Mouse (Mus musculus) myocyte (in vitro differentiated cells): ENCODE data around the gene Foxn4. TPM values are rescaled to one million over a fixed set of nuclear protein-coding genes. Genes with fewer than 3 reads are reported as not detected.

ENCODE experiments used
- H3K27me3 ChIP-seq: one replicate; pipeline ENCODE4 v1.6.1; 2011; ENCODE audit not compliant: control insufficient read depth, insufficient read depth, insufficient read length
- H3K36me3 ChIP-seq: one replicate; pipeline ENCODE4 v1.6.1; 2011; ENCODE audit not compliant: control insufficient read depth, insufficient read depth
- H3K4me2 ChIP-seq: one replicate; pipeline ENCODE4 v1.6.1; 2011; ENCODE audit warnings: low read depth, control low read depth
- H3K4me3 ChIP-seq: one replicate; pipeline ENCODE4 v1.5.1; 2011; ENCODE audit warnings: mild to moderate bottlenecking, control low read depth, moderate library complexity
- H3K79me2 ChIP-seq: one replicate; pipeline ENCODE4 v1.6.1; 2011; ENCODE audit not compliant: control insufficient read depth, insufficient read depth
- H3ac ChIP-seq: one replicate; pipeline ENCODE4 v1.6.1; 2011; ENCODE audit not compliant: control insufficient read depth, insufficient read length
- CEBPB ChIP-seq: IDR thresholded peaks from 2 replicates; pipeline ENCODE4 v1.6.1; 2011; ENCODE audit warnings: mild to moderate bottlenecking, moderate library complexity; ENCODE audit not compliant: poor library complexity, insufficient read depth, severe bottlenecking
- E2F4 ChIP-seq: IDR thresholded peaks from one replicate; pipeline ENCODE4 v1.6.1; 2011; ENCODE audit warnings: mild to moderate bottlenecking, control low read depth, moderate library complexity; ENCODE audit not compliant: insufficient read depth
- MAX ChIP-seq: IDR thresholded peaks from one replicate; pipeline ENCODE4 v1.6.1; 2011; ENCODE audit warnings: low read depth, mild to moderate bottlenecking, control low read depth
- MYOD1 ChIP-seq, 3 experiments: IDR thresholded peaks; one replicate each; pipeline ENCODE4 v1.6.1; 2011; ENCODE audit warnings: control low read depth in 2 of 3, low read depth in 2 of 3, mild to moderate bottlenecking in 2 of 3, moderate library complexity in 1 of 3; ENCODE audit not compliant: insufficient read length in 2 of 3, control insufficient read depth in 1 of 3
- MYOG ChIP-seq, 3 experiments: IDR thresholded peaks; one replicate each; pipeline ENCODE4 v1.6.1; 2011; ENCODE audit warnings: control low read depth in 2 of 3, low read depth in 2 of 3, mild to moderate bottlenecking in 2 of 3; ENCODE audit not compliant: insufficient read length in 2 of 3, control insufficient read depth in 1 of 3, insufficient read depth in 1 of 3
- POLR2A ChIP-seq: IDR thresholded peaks from one replicate; pipeline ENCODE4 v1.6.1; 2011; ENCODE audit warnings: low read depth, mild to moderate bottlenecking, control low read depth, moderate library complexity; ENCODE audit not compliant: insufficient read length
- POLR2AphosphoS2 ChIP-seq: IDR thresholded peaks from one replicate; pipeline ENCODE4 v1.6.1; 2011; ENCODE audit warnings: low read depth, control low read depth; ENCODE audit not compliant: insufficient read length
- REST ChIP-seq: IDR thresholded peaks from one replicate; pipeline ENCODE4 v1.6.1; 2011; ENCODE audit warnings: mild to moderate bottlenecking, control low read depth, moderate library complexity; ENCODE audit not compliant: insufficient read depth, insufficient read length
- SRF ChIP-seq: IDR thresholded peaks from one replicate; pipeline ENCODE4 v1.6.1; 2011; ENCODE audit warnings: low read depth; ENCODE audit not compliant: control insufficient read depth, insufficient read length
- TCF12 ChIP-seq: IDR thresholded peaks from one replicate; pipeline ENCODE4 v1.6.1; 2011; ENCODE audit warnings: mild to moderate bottlenecking, control low read depth; ENCODE audit not compliant: poor library complexity, insufficient read depth, severe bottlenecking
- TCF3 ChIP-seq: IDR thresholded peaks from one replicate; pipeline ENCODE4 v1.6.1; 2011; ENCODE audit warnings: low read depth, control low read depth; ENCODE audit not compliant: insufficient read length
- USF1 ChIP-seq: IDR thresholded peaks from one replicate; pipeline ENCODE4 v1.6.1; 2011; ENCODE audit warnings: low read depth, mild to moderate bottlenecking, control low read depth, moderate library complexity
- polyA plus RNA-seq: library from polyadenylated mRNA; unstranded; fragments of >200 nt; fragmentation: generic; extraction: Trizol; gene quantifications from one replicate; pipeline ENCODE4 v1.2.1, GENCODE M21; 2012; ENCODE audit warnings: missing spikeins

Gene Foxn4
- polyA plus RNA-seq, 1 experiment, result 0.01 TPM

DNA sequence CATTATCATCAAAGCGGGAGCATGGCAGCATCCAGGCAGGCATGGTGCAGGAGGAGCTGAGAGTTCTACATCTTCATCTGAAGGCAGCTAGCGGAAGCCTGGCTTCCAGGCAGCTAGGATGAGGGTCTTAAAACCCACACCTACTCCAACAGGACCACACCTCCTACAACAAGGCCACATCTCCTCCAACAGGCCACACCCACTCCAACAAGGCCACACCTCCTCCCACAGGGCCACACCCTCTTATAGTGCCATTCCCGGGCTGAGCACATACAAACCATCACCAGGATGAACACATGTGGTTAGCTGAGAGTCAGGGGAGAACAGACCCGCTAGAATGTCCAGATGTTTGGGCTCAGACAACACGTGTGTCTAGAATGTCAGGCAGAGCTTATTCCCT, 44.7 kb downstream of the Foxn4 start:
- peaks cover 16% of the 10 kb centered on the region for H3K27me3 ChIP-seq
- no peak overlapping the region for H3K4me3 ChIP-seq
- no peak for TF ChIP-seq REST
- TF ChIP-seq MAX, result no peak
- TF ChIP-seq MYOD1 (IDR thresholded peaks at IDR 0.05; ENCODE audit: control insufficient read depth in 1 of 3, insufficient read length in 2 of 3, low read depth in 2 of 3), result no peak
- no peak for TF ChIP-seq MYOG (IDR thresholded peaks at IDR 0.05; ENCODE audit: control insufficient read depth in 1 of 3, insufficient read depth in 1 of 3, insufficient read length in 2 of 3, low read depth in 2 of 3)
- TF ChIP-seq SRF, result no peak
- no peak for TF ChIP-seq CEBPB
- no peak for TF ChIP-seq USF1
- no peak overlapping the region for H3K4me2 ChIP-seq
- no peaks in the 10 kb centered on the region for H3K36me3 ChIP-seq
- no peak overlapping the region for H3ac ChIP-seq
- H3K79me2 ChIP-seq, result no peaks in the 10 kb centered on the region

DNA sequence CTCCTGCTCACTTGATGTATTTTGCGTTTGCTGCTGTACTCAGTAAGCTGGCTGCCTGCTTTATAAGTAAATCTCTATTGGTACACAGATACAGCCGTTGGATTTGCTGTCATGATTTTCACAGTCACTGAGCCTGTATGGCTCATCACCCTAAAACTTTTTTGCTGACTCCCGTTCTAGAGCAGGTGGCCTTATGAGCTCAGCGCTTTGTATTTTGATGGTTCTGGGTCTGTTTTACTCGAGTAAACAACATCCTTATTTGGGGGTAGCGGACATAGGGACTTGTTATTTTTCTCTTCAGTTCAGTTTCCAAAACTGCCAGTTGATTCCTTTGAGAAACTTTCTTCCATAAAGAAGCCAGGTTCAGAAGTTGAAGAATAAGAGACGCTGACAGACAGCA, 47.6 kb downstream of the Foxn4 start:
- Histone ChIP-seq H3K27me3 (peaks cover 10% of the 10 kb centered on the region), H3ac (no peak overlapping the region), H3K36me3 (no peaks in the 10 kb centered on the region), H3K4me2 (no peak overlapping the region), H3K4me3 (no peak overlapping the region), H3K79me2 (no peaks in the 10 kb centered on the region)
- no peak for TF ChIP-seq CEBPB
- no peak for TF ChIP-seq TCF3
- TF ChIP-seq MAX, result no peak
- TF ChIP-seq POLR2AphosphoS2, result no peak
- TF ChIP-seq SRF, result no peak
- TF ChIP-seq TCF12, result no peak
- TF ChIP-seq REST, result no peak
- no peak for TF ChIP-seq USF1
- no peak for TF ChIP-seq MYOD1 (IDR thresholded peaks at IDR 0.05; ENCODE audit: control insufficient read depth in 1 of 3, insufficient read length in 2 of 3, low read depth in 2 of 3)
- TF ChIP-seq POLR2A, result no peak
- TF ChIP-seq E2F4, result no peak
- TF ChIP-seq MYOG (IDR thresholded peaks at IDR 0.05; ENCODE audit: control insufficient read depth in 1 of 3, insufficient read depth in 1 of 3, insufficient read length in 2 of 3, low read depth in 2 of 3), result no peak

DNA sequence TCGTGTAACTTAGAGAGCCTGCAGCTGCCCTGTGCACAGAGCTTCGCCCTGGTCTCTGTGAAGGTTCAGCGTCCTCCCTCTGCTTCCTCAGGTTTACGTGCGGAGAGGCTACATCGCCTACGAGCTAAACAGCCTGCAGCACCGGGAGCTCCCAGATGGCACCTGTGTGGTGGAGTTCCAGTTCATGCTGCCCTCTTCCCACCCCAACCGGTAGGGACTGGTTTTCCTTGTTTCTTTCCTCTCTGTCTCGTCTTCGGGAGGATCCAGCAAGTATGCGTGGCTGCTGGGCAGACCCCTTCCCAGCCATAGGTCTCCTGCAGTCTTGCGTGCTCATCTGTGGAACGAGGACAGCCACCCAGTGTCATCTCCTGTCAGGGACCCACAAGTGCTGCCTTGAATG, 54.8 kb downstream of the Foxn4 start:
- no peak overlapping the region for H3K4me3 ChIP-seq
- TF ChIP-seq CEBPB (no peak), POLR2A (no peak), MYOG (IDR thresholded peaks at IDR 0.05; ENCODE audit: control insufficient read depth in 1 of 3, insufficient read depth in 1 of 3, insufficient read length in 2 of 3, low read depth in 2 of 3) (no peak), MYOD1 (IDR thresholded peaks at IDR 0.05; ENCODE audit: control insufficient read depth in 1 of 3, insufficient read length in 2 of 3, low read depth in 2 of 3) (no peak), POLR2AphosphoS2 (no peak), MAX (no peak), REST (no peak), SRF (no peak), E2F4 (no peak), TCF3 (no peak), USF1 (no peak)
- H3K27me3 ChIP-seq, result peaks cover 12% of the 10 kb centered on the region
- H3K36me3 ChIP-seq, result no peaks in the 10 kb centered on the region
- no peak overlapping the region for H3K4me2 ChIP-seq
- no peak overlapping the region for H3ac ChIP-seq
- no peaks in the 10 kb centered on the region for H3K79me2 ChIP-seq

DNA sequence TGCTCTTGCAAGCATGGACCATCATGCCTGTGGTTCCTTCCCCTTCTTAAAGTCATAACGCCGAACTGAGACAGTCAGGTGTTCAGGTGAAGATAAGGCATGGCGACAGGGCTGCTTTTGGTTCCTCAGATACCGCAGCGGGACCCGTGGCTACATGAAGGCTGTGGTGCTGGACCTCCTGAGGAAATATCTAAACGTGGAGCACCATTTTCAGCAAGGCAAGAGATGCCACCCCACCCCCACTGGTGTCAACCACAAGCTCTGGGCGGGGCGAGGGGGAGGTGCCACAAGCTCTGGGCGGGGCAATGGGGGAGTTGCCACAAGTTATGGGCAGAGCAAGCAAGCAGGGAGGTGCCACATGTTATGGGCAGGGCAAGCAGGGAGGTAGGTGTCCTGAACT, 60.4 kb downstream of the Foxn4 start:
- Histone ChIP-seq H3K79me2 (no peaks in the 10 kb centered on the region), H3K4me3 (no peak overlapping the region), H3K4me2 (no peak overlapping the region), H3K27me3 (peaks cover 15% of the 10 kb centered on the region), H3ac (no peak overlapping the region), H3K36me3 (no peaks in the 10 kb centered on the region)
- TF ChIP-seq MAX (no peak), MYOD1 (IDR thresholded peaks at IDR 0.05; ENCODE audit: control insufficient read depth in 1 of 3, insufficient read length in 2 of 3, low read depth in 2 of 3) (no peak), CEBPB (no peak), POLR2A (no peak), TCF3 (no peak)

DNA sequence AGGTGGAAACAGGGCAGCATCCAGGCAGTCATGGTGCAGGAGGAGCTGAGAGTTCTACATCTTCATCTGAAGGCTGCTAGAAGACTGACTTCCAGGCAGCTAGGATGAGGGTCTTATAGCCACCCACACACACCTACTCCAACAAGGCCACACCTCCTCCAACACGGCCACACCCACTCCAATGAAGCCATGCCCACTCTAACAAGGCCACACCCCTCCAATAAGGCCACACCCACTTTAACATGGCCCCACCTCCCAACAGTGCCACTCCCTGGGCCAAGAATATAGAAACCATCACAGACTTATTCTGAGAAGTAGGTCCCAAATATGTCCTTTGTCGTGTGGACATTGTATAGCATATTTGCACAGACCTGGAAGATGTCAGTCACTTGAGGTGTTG, 67.4 kb downstream of the Foxn4 start:
- H3K4me3 ChIP-seq, result no peak overlapping the region
- no peak overlapping the region for H3ac ChIP-seq
- no peaks in the 10 kb centered on the region for H3K79me2 ChIP-seq
- no peak overlapping the region for H3K4me2 ChIP-seq
- TF ChIP-seq REST, result no peak
- TF ChIP-seq SRF, result no peak
- no peak for TF ChIP-seq MYOD1 (IDR thresholded peaks at IDR 0.05; ENCODE audit: control insufficient read depth in 1 of 3, insufficient read length in 2 of 3, low read depth in 2 of 3)
- TF ChIP-seq CEBPB, result no peak
- TF ChIP-seq POLR2A, result no peak
- no peaks in the 10 kb centered on the region for H3K36me3 ChIP-seq
- H3K27me3 ChIP-seq, result peaks cover 31% of the 10 kb centered on the region

Other genes with a start within 250 kb of the Foxn4 start
- gene Usp30, start 208.3 kb downstream of the Foxn4 start, polyA plus RNA-seq, result 12.3 TPM
- gene Svop, start 182.2 kb downstream of the Foxn4 start, polyA plus RNA-seq, result 0.05 TPM
- 5.7 TPM for gene Alkbh2, start 145.6 kb downstream of the Foxn4 start, polyA plus RNA-seq
- gene Ung, start 143.4 kb downstream of the Foxn4 start, polyA plus RNA-seq, result 2.7 TPM
- gene Acacb, start 127.3 kb downstream of the Foxn4 start, polyA plus RNA-seq, result 0.84 TPM
- gene Myo1h, start 15.4 kb upstream of the Foxn4 start, polyA plus RNA-seq, result 1.4 TPM
- gene Kctd10, start 106.7 kb upstream of the Foxn4 start, polyA plus RNA-seq, result 84.1 TPM
- 56.0 TPM for gene Ube3b, start 106.8 kb upstream of the Foxn4 start, polyA plus RNA-seq
- 19.9 TPM for gene Mmab, start 170.3 kb upstream of the Foxn4 start, polyA plus RNA-seq
- 56.6 TPM for gene Mvk, start 170.5 kb upstream of the Foxn4 start, polyA plus RNA-seq